Mouse (Mus musculus) thymus, adult 2 months (tissue): ENCODE measurements around the gene Pum1.

Experiments
- CTCF ChIP-seq: fragments of 200-500 bp; IDR thresholded peaks from 2 replicates; pipeline ENCODE4 v1.5.1; 2012; ENCODE audit warnings: mild to moderate bottlenecking, control low read depth, low read length, moderate library complexity, borderline replicate concordance; ENCODE audit not compliant: control insufficient read depth, poor library complexity, insufficient read depth; ENCODE audit errors: extremely low read depth
- POLR2A ChIP-seq: fragments of 200-500 bp; IDR thresholded peaks from 2 replicates; pipeline ENCODE4 v1.6.1; 2012; ENCODE audit warnings: mild to moderate bottlenecking, low read length, control low read depth, moderate library complexity; ENCODE audit not compliant: control insufficient read depth, poor library complexity, insufficient read depth; ENCODE audit errors: extremely low read depth

GRCm38 (mm10) chr4:130766926-130767325 is 103.8 kb downstream of the Pum1 start:
- no peak for TF ChIP-seq POLR2A
- no peak for TF ChIP-seq CTCF
